Mouse (Mus musculus) spleen, adult 2 months (tissue): Measurements from ENCODE around the gene Arhgef15.

ENCODE experiments used
- CTCF ChIP-seq: fragments of 200-500 bp; IDR thresholded peaks from 2 replicates; pipeline ENCODE4 v1.5.1; 2011; ENCODE audit warnings: mild to moderate bottlenecking, inconsistent platforms; ENCODE audit not compliant: insufficient read depth, insufficient read length, insufficient replicate concordance; ENCODE audit errors: extremely low read depth
- POLR2A ChIP-seq: fragments of 200-500 bp; IDR thresholded peaks from 2 replicates; pipeline ENCODE4 v1.6.1; 2011; ENCODE audit warnings: low read depth, low read length, inconsistent platforms

DNA sequence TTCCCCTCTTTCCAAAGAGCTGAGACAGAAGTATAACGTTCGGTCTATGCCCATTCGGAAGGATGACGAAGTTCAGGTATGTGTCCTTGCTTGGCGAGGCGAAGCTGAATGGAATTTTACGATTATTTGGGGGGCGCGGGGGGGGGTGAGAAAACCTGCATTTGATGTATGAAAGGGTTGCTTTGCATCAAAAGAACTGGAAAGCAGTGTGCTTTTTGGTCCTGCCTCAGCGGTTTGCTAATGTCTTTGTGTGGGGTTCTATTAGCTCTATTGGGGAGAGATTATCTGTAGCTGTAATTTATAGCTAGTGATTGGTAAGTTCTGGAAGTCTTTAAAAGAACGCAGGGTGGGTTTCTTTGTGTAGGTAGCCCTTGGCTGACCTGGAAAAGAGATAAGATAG, 54.9 kb downstream of the Arhgef15 start:
- TF ChIP-seq CTCF (no peak), POLR2A (no peak)
